Mouse (Mus musculus) bone marrow macrophage, adult 2 months (primary cell): ENCODE data around the gene Clec2i.

Experiments used
- CTCF ChIP-seq: IDR thresholded peaks from 2 replicates; pipeline ENCODE4 v1.5.1; 2012; ENCODE audit warnings: low read depth, mild to moderate bottlenecking, low read length, moderate library complexity
- POLR2A ChIP-seq: IDR thresholded peaks from 2 replicates; pipeline ENCODE4 v1.6.1; 2012; ENCODE audit warnings: mild to moderate bottlenecking, low read depth, low read length, borderline replicate concordance

GRCm38 (mm10) chr6:128941646-128942421, 54.4 kb downstream of the Clec2i start:
- TF ChIP-seq POLR2A (no peak), CTCF (no peak)
